Mouse (Mus musculus): ENCODE measurements around the gene Adarb2. TPM values are rescaled to one million over a fixed set of nuclear protein-coding genes. Genes with fewer than 3 reads are reported as not detected.
"Not testable (repeated sequence)": the region's sequence is repeated elsewhere in the genome, so short reads cannot be mapped to it uniquely, and the experiment has no call there.

Adarb2 gene
- polyA plus RNA-seq, 1 experiment = not detected

- TF ChIP-seq CTCF (IDR thresholded peaks at IDR 0.05; ENCODE audit: control insufficient read depth, insufficient read depth, insufficient replicate concordance, low read depth, low read length) (no peak), POLR2A (IDR thresholded peaks at IDR 0.05; ENCODE audit: control insufficient read depth, low read depth, low read length) (no peak)
- H3K27me3 ChIP-seq (ENCODE audit: control insufficient read depth, insufficient read depth, low read length) = no peaks in the 10 kb centered on the region
- H3K4me1 ChIP-seq (ENCODE audit: control insufficient read depth, insufficient read depth, low read length) = no peaks in the 10 kb centered on the region
- no peaks in the 10 kb centered on the region for H3K36me3 ChIP-seq (ENCODE audit: control insufficient read depth, insufficient read depth, low read length)
- no peak overlapping the region for H3K27ac ChIP-seq (ENCODE audit: control insufficient read depth, insufficient read depth, low read depth, low read length)
- no peak overlapping the region for H3K4me3 ChIP-seq (ENCODE audit: control insufficient read depth, low read depth, low read length)
Measured at GRCm38 (mm10) chr13:8596977-8597646, 394.4 kb downstream of the Adarb2 start.

GRCm38 (mm10) chr13:8597647-8598017, 395.0 kb downstream of the Adarb2 start:
- TF ChIP-seq CTCF (IDR thresholded peaks at IDR 0.05; ENCODE audit: control insufficient read depth, insufficient read depth, insufficient replicate concordance, low read depth, low read length) (no peak), POLR2A (IDR thresholded peaks at IDR 0.05; ENCODE audit: control insufficient read depth, low read depth, low read length) (no peak)
- Histone ChIP-seq H3K36me3 (ENCODE audit: control insufficient read depth, insufficient read depth, low read length) (no peaks in the 10 kb centered on the region), H3K27ac (ENCODE audit: control insufficient read depth, insufficient read depth, low read depth, low read length) (no peak overlapping the region), H3K27me3 (ENCODE audit: control insufficient read depth, insufficient read depth, low read length) (no peaks in the 10 kb centered on the region), H3K4me3 (ENCODE audit: control insufficient read depth, low read depth, low read length) (no peak overlapping the region), H3K4me1 (ENCODE audit: control insufficient read depth, insufficient read depth, low read length) (no peaks in the 10 kb centered on the region)

GRCm38 (mm10) chr13:8605645-8606044, 403.0 kb downstream of the Adarb2 start:
- Histone ChIP-seq H3K4me3 (ENCODE audit: control insufficient read depth, low read depth, low read length) (no peak overlapping the region), H3K27ac (ENCODE audit: control insufficient read depth, insufficient read depth, low read depth, low read length) (no peak overlapping the region), H3K27me3 (ENCODE audit: control insufficient read depth, insufficient read depth, low read length) (no peaks in the 10 kb centered on the region), H3K36me3 (ENCODE audit: control insufficient read depth, insufficient read depth, low read length) (no peaks in the 10 kb centered on the region), H3K4me1 (ENCODE audit: control insufficient read depth, insufficient read depth, low read length) (no peaks in the 10 kb centered on the region)
- TF ChIP-seq CTCF (IDR thresholded peaks at IDR 0.05; ENCODE audit: control insufficient read depth, insufficient read depth, insufficient replicate concordance, low read depth, low read length) (no peak), POLR2A (IDR thresholded peaks at IDR 0.05; ENCODE audit: control insufficient read depth, low read depth, low read length) (no peak)

GRCm38 (mm10) chr13:8608040-8608439, 405.4 kb downstream of the Adarb2 start:
- H3K36me3 ChIP-seq (ENCODE audit: control insufficient read depth, insufficient read depth, low read length) = no peaks in the 10 kb centered on the region
- no peaks in the 10 kb centered on the region for H3K4me1 ChIP-seq (ENCODE audit: control insufficient read depth, insufficient read depth, low read length)
- no peak overlapping the region for H3K27ac ChIP-seq (ENCODE audit: control insufficient read depth, insufficient read depth, low read depth, low read length)
- H3K4me3 ChIP-seq (ENCODE audit: control insufficient read depth, low read depth, low read length) = no peak overlapping the region
- H3K27me3 ChIP-seq (ENCODE audit: control insufficient read depth, insufficient read depth, low read length) = no peaks in the 10 kb centered on the region
- no peak for TF ChIP-seq CTCF (IDR thresholded peaks at IDR 0.05; ENCODE audit: control insufficient read depth, insufficient read depth, insufficient replicate concordance, low read depth, low read length)

GRCm38 (mm10) chr13:8608918-8609317, 406.3 kb downstream of the Adarb2 start:
- not testable (repeated sequence) for H3K27me3 ChIP-seq (ENCODE audit: control insufficient read depth, insufficient read depth, low read length); H3K36me3 ChIP-seq (ENCODE audit: control insufficient read depth, insufficient read depth, low read length); H3K4me3 ChIP-seq (ENCODE audit: control insufficient read depth, low read depth, low read length); H3K4me1 ChIP-seq (ENCODE audit: control insufficient read depth, insufficient read depth, low read length); H3K27ac ChIP-seq (ENCODE audit: control insufficient read depth, insufficient read depth, low read depth, low read length)

- H3K27ac ChIP-seq (ENCODE audit: control insufficient read depth, insufficient read depth, low read depth, low read length) = no peak overlapping the region
- H3K36me3 ChIP-seq (ENCODE audit: control insufficient read depth, insufficient read depth, low read length) = no peaks in the 10 kb centered on the region
- TF ChIP-seq POLR2A (IDR thresholded peaks at IDR 0.05; ENCODE audit: control insufficient read depth, low read depth, low read length) (no peak), CTCF (IDR thresholded peaks at IDR 0.05; ENCODE audit: control insufficient read depth, insufficient read depth, insufficient replicate concordance, low read depth, low read length) (no peak)
- H3K4me1 ChIP-seq (ENCODE audit: control insufficient read depth, insufficient read depth, low read length) = no peaks in the 10 kb centered on the region
- H3K27me3 ChIP-seq (ENCODE audit: control insufficient read depth, insufficient read depth, low read length) = no peaks in the 10 kb centered on the region
- H3K4me3 ChIP-seq (ENCODE audit: control insufficient read depth, low read depth, low read length) = no peak overlapping the region
Measured at GRCm38 (mm10) chr13:8610956-8611355, 408.3 kb downstream of the Adarb2 start.

GRCm38 (mm10) chr13:8612618-8613391, 410.1 kb downstream of the Adarb2 start:
- no peaks in the 10 kb centered on the region for H3K36me3 ChIP-seq (ENCODE audit: control insufficient read depth, insufficient read depth, low read length)
- H3K27me3 ChIP-seq (ENCODE audit: control insufficient read depth, insufficient read depth, low read length) = no peaks in the 10 kb centered on the region
- TF ChIP-seq CTCF (IDR thresholded peaks at IDR 0.05; ENCODE audit: control insufficient read depth, insufficient read depth, insufficient replicate concordance, low read depth, low read length) (no peak), POLR2A (IDR thresholded peaks at IDR 0.05; ENCODE audit: control insufficient read depth, low read depth, low read length) (no peak)

More at GRCm38 (mm10) chr13:8612618-8613391, 410.1 kb downstream of the Adarb2 start:
- Histone ChIP-seq H3K4me1 (ENCODE audit: control insufficient read depth, insufficient read depth, low read length) (no peaks in the 10 kb centered on the region), H3K4me3 (ENCODE audit: control insufficient read depth, low read depth, low read length) (no peak overlapping the region), H3K27ac (ENCODE audit: control insufficient read depth, insufficient read depth, low read depth, low read length) (no peak overlapping the region)
